19 mouse cellular contexts compared by ENCODE assay signal in genomic region chr2:70922814-70923213, GRCm38 (mm10).
DNase-seq lines count a peak whose midpoint lies in the region; ATAC-seq and TF ChIP-seq lines count a peak whose summit lies in the region.
"Had no signal": no experiment of that assay in that cellular context is flagged by ENCODE, and none has a peak within 500 bp of the region (broad histone marks: within the 10 kb centered on the region; RNA-seq: fewer than 3 reads in every experiment).

No protein-coding gene starts in this region.

- no peaks in the 10 kb centered on the region for H3K9me3 ChIP-seq in liver, embryonic 12.5 days (replicated peaks)
- H3K9me3 ChIP-seq in liver, embryonic 15.5 days (replicated peaks) = no peaks in the 10 kb centered on the region
- H3K9me3 ChIP-seq in lung, embryonic 14.5 days (ENCODE audit: low read depth, low read length) = no peaks in the 10 kb centered on the region
- H3K9me3 ChIP-seq: hindbrain, embryonic 12.5 days; limb, embryonic 12.5 days; midbrain, embryonic 12.5 days; neural tube, embryonic 12.5 days had no signal

- no peak overlapping the region for H3K9ac ChIP-seq in liver, embryonic 12.5 days
- H3K9ac ChIP-seq in liver, embryonic 15.5 days = no peak overlapping the region
- no peak overlapping the region for H3K9ac ChIP-seq in lung, embryonic 14.5 days
- H3K9ac ChIP-seq: forebrain, postnatal 0 days; hindbrain, embryonic 12.5 days; limb, embryonic 12.5 days; midbrain, embryonic 12.5 days; neural tube, embryonic 12.5 days had no signal

- TF ChIP-seq CTCF in lung, embryonic 14.5 days (IDR thresholded peaks at IDR 0.05; ENCODE audit: low read depth) = no peak

- 59% methylated on average over 6 of the region's 6 CpGs for WGBS in liver, embryonic 12.5 days (ENCODE audit: insufficient replicate concordance)
- 55% methylated on average over 6 of the region's 6 CpGs for WGBS in liver, embryonic 15.5 days (ENCODE audit: insufficient replicate concordance)
- WGBS in lung, embryonic 14.5 days = 60% methylated on average over 6 of the region's 6 CpGs

- peaks cover 51% of the 10 kb centered on the region for H3K4me1 ChIP-seq in liver, embryonic 12.5 days
- peaks cover 43% of the 10 kb centered on the region for H3K4me1 ChIP-seq in liver, embryonic 15.5 days (replicated peaks)
- H3K4me1 ChIP-seq in lung, embryonic 14.5 days (ENCODE audit: insufficient read depth) = no peaks in the 10 kb centered on the region
- H3K4me1 ChIP-seq: hindbrain, embryonic 12.5 days; neural tube, embryonic 12.5 days had no signal

- DNase-seq in liver = peak; percentile 25
- no peak for DNase-seq in lung, embryonic 14.5 days
- DNase-seq in lung, postnatal 36 days = peak; percentile 62
- no peak for DNase-seq in kidney, adult 9 months
- DNase-seq in adrenal gland, adult 8-10 months = no peak
- no peak for DNase-seq in kidney, adult 8-10 months
- DNase-seq: adrenal gland, postnatal 10 days; cerebellum, adult 9-11 months; heart, postnatal 10 days; right cerebral cortex, adult 18-20 months had no signal

- 0 out of 2 replicates have a peak, but pooled peaks cover 11% of the 10 kb centered on the region for H3K27me3 ChIP-seq in liver, embryonic 12.5 days (replicated peaks)
- 0 out of 2 replicates have a peak, but pooled peaks cover 3% of the 10 kb centered on the region for H3K27me3 ChIP-seq in liver, embryonic 15.5 days
- H3K27me3 ChIP-seq in lung, embryonic 14.5 days (ENCODE audit: insufficient read depth, low read length) = no peaks in the 10 kb centered on the region
- H3K27me3 ChIP-seq: hindbrain, embryonic 12.5 days; limb, embryonic 12.5 days; midbrain, embryonic 12.5 days; neural tube, embryonic 12.5 days had no signal

- H3K27ac ChIP-seq in liver, embryonic 12.5 days = no peak overlapping the region
- no peak overlapping the region for H3K27ac ChIP-seq in liver, embryonic 15.5 days (replicated peaks)
- H3K27ac ChIP-seq in lung, embryonic 14.5 days (ENCODE audit: low read depth) = no peak overlapping the region
- H3K27ac ChIP-seq: hindbrain, embryonic 12.5 days; kidney, postnatal 0 days; limb, embryonic 12.5 days; midbrain, embryonic 12.5 days; neural tube, embryonic 12.5 days had no signal

- no peak overlapping the region for H3K4me3 ChIP-seq in liver, embryonic 12.5 days
- peak overlapping the region; percentile 9; the same call in 1 of the 2 replicates for H3K4me3 ChIP-seq in liver, embryonic 15.5 days (replicated peaks)
- no peak overlapping the region for H3K4me3 ChIP-seq in lung, embryonic 14.5 days (ENCODE audit: low read depth, low read length)
- H3K4me3 ChIP-seq: hindbrain, embryonic 12.5 days; limb, embryonic 12.5 days; midbrain, embryonic 12.5 days; neural tube, embryonic 12.5 days had no signal

- no peaks in the 10 kb centered on the region for H3K36me3 ChIP-seq in liver, embryonic 12.5 days
- H3K36me3 ChIP-seq in liver, embryonic 15.5 days (replicated peaks) = no peaks in the 10 kb centered on the region
- H3K36me3 ChIP-seq in lung, embryonic 14.5 days (ENCODE audit: insufficient read depth) = no peaks in the 10 kb centered on the region
- H3K36me3 ChIP-seq: hindbrain, embryonic 12.5 days; limb, embryonic 12.5 days; midbrain, embryonic 12.5 days; neural tube, embryonic 12.5 days had no signal

- H3K4me2 ChIP-seq in liver, embryonic 12.5 days = no peak overlapping the region
- H3K4me2 ChIP-seq in liver, embryonic 15.5 days = peak overlapping the region; percentile 7
- 0 out of 2 replicates have a peak overlapping the region, but pooled peaks have one; percentile 5 for H3K4me2 ChIP-seq in lung, embryonic 14.5 days
- H3K4me2 ChIP-seq: hindbrain, embryonic 12.5 days; limb, embryonic 12.5 days; midbrain, embryonic 12.5 days; neural tube, embryonic 12.5 days had no signal

- no peak for ATAC-seq in liver, embryonic 12.5 days
- no peak for ATAC-seq in liver, embryonic 15.5 days (ENCODE audit: insufficient read depth)
- no peak for ATAC-seq in lung, embryonic 14.5 days (ENCODE audit: insufficient read depth)
- ATAC-seq: forebrain, postnatal 0 days; intestine, postnatal 0 days had no signal

Comparison
In these comparisons a context has a peak if more than half of its experiments do, and no peak if none do; other contexts are left out.
1. DNase-seq: peak in liver (single experiment) and lung, postnatal 36 days (single experiment); none in lung, embryonic 14.5 days (single experiment), kidney, adult 9 months (single experiment), adrenal gland, adult 8-10 months (single experiment) and kidney, adult 8-10 months (0 of 2).